Mouse (Mus musculus) forebrain, embryonic 15.5 days (tissue): Measurements from ENCODE around the gene Evx1. TPM values are rescaled to one million over a fixed set of nuclear protein-coding genes. Genes with fewer than 3 reads are reported as not detected.
"Not testable (repeated sequence)": the region's sequence is repeated elsewhere in the genome, so short reads cannot be mapped to it uniquely, and the experiment has no call there.

ENCODE experiments used
- ATAC-seq: fragments of 200-750 bp; cut with Nextera tagmentation; replicated peaks from 2 replicates; pipeline ENCODE4 v1.8.0; 2017; ENCODE audit warnings: mild to moderate bottlenecking, moderate TSS enrichment, moderate library complexity
- H3K27ac ChIP-seq: fragments of 300-500 bp; sonication (generic); replicated peaks from 2 replicates; pipeline ENCODE4 v1.5.1; 2015; ENCODE audit warnings: mild to moderate bottlenecking, inconsistent platforms
- H3K27me3 ChIP-seq: fragments of 300-500 bp; sonication (generic); 2 replicates; pipeline ENCODE4 v1.6.1; 2015; ENCODE audit warnings: inconsistent platforms
- H3K36me3 ChIP-seq: fragments of 300-500 bp; sonication (generic); 2 replicates; pipeline ENCODE4 v1.6.1; 2015; ENCODE audit warnings: mild to moderate bottlenecking, inconsistent platforms
- H3K4me1 ChIP-seq: fragments of 300-500 bp; sonication (generic); 2 replicates; pipeline ENCODE4 v1.6.1; 2015; ENCODE audit warnings: inconsistent platforms
- H3K4me2 ChIP-seq: fragments of 300-500 bp; sonication (generic); replicated peaks from 2 replicates; pipeline ENCODE4 v1.6.1; 2015; ENCODE audit warnings: mild to moderate bottlenecking, inconsistent platforms
- H3K4me3 ChIP-seq: fragments of 300-500 bp; sonication (generic); 2 replicates; pipeline ENCODE4 v1.5.1; 2015; ENCODE audit warnings: mild to moderate bottlenecking, inconsistent platforms
- H3K9ac ChIP-seq: fragments of 300-500 bp; sonication (generic); replicated peaks from 2 replicates; pipeline ENCODE4 v1.6.1; 2015; ENCODE audit warnings: mild to moderate bottlenecking, inconsistent platforms
- H3K9me3 ChIP-seq: fragments of 300-500 bp; sonication (generic); 2 replicates; pipeline ENCODE4 v1.6.1; 2016; ENCODE audit warnings: inconsistent platforms
- WGBS: fragments of 180-500 bp; shearing (Covaris S2); methylation state at CpG from one replicate; pipeline ENCODE4 v1.1.7; 2015; ENCODE audit warnings: mixed read lengths; 5-methylcytosine and 5-hydroxymethylcytosine counted together
- polyA plus RNA-seq: library from polyadenylated mRNA; unstranded; fragments of >200 nt; fragmentation: Nextera tagmentation; extraction: Ambion mirVana; gene quantifications from 2 replicates; pipeline ENCODE4 v1.2.1, GENCODE M21; 2015

Gene Evx1
- polyA plus RNA-seq, 1 experiment from 2014 or later = not detected

GRCm38 (mm10) chr6:52316413-52317184 lies 3.3 kb downstream of the Evx1 start:
- Histone ChIP-seq H3K27me3 (peaks cover 95% of the 10 kb centered on the region), H3K4me3 (peak overlapping the region; percentile 12), H3K4me1 (peaks cover 14% of the 10 kb centered on the region), H3K36me3 (no peaks in the 10 kb centered on the region), H3K9ac (no peak overlapping the region), H3K27ac (no peak overlapping the region), H3K4me2 (peak overlapping the region; percentile 18; the same call in 1 of the 2 replicates), H3K9me3 (no peaks in the 10 kb centered on the region)
- WGBS = under 1% methylated on average over 79 of the region's 81 CpGs
- ATAC-seq = no peak

GRCm38 (mm10) chr6:52317461-52318180 lies 4.3 kb downstream of the Evx1 start:
- no peaks in the 10 kb centered on the region for H3K9me3 ChIP-seq
- H3K4me2 ChIP-seq = no peak overlapping the region
- peaks cover 95% of the 10 kb centered on the region for H3K27me3 ChIP-seq
- no peak for ATAC-seq
- 2% methylated on average over 14 of the region's 14 CpGs for WGBS
- no peaks in the 10 kb centered on the region for H3K36me3 ChIP-seq
- H3K27ac ChIP-seq = no peak overlapping the region
- peaks cover 14% of the 10 kb centered on the region for H3K4me1 ChIP-seq
- no peak overlapping the region for H3K9ac ChIP-seq
- H3K4me3 ChIP-seq = no peak overlapping the region

GRCm38 (mm10) chr6:52318271-52318670 lies 5.0 kb downstream of the Evx1 start:
- no peak overlapping the region for H3K4me2 ChIP-seq
- H3K9ac ChIP-seq = no peak overlapping the region
- no peak overlapping the region for H3K4me3 ChIP-seq
- WGBS = 5% methylated on average over 1 of the region's 1 CpGs
- no peaks in the 10 kb centered on the region for H3K9me3 ChIP-seq
- no peaks in the 10 kb centered on the region for H3K36me3 ChIP-seq
- H3K4me1 ChIP-seq = peaks cover 13% of the 10 kb centered on the region
- no peak for ATAC-seq
- peaks cover 97% of the 10 kb centered on the region for H3K27me3 ChIP-seq
- no peak overlapping the region for H3K27ac ChIP-seq

GRCm38 (mm10) chr6:52319956-52320690 lies 6.8 kb downstream of the Evx1 start:
- no peak overlapping the region for H3K9ac ChIP-seq
- no peaks in the 10 kb centered on the region for H3K9me3 ChIP-seq
- 1% methylated on average over 17 of the region's 17 CpGs for WGBS
- H3K4me1 ChIP-seq = peaks cover 8% of the 10 kb centered on the region
- H3K27ac ChIP-seq = no peak overlapping the region
- peaks cover 96% of the 10 kb centered on the region for H3K27me3 ChIP-seq
- no peak for ATAC-seq
- H3K4me3 ChIP-seq = no peak overlapping the region
- no peaks in the 10 kb centered on the region for H3K36me3 ChIP-seq
- H3K4me2 ChIP-seq = no peak overlapping the region

- ATAC-seq = no peak
- H3K9ac ChIP-seq = no peak overlapping the region
- no peaks in the 10 kb centered on the region for H3K9me3 ChIP-seq
- H3K27me3 ChIP-seq = peaks cover 95% of the 10 kb centered on the region
- H3K36me3 ChIP-seq = no peaks in the 10 kb centered on the region
- H3K4me1 ChIP-seq = peaks cover 7% of the 10 kb centered on the region
- H3K27ac ChIP-seq = no peak overlapping the region
- WGBS = 5% methylated on average over 12 of the region's 12 CpGs
- no peak overlapping the region for H3K4me2 ChIP-seq
- no peak overlapping the region for H3K4me3 ChIP-seq
These were observed 7.9 kb downstream of the Evx1 start for GRCm38 (mm10) chr6:52320966-52321825.

- no peak for ATAC-seq
- no peaks in the 10 kb centered on the region for H3K36me3 ChIP-seq
- peaks cover 95% of the 10 kb centered on the region for H3K27me3 ChIP-seq
- H3K4me2 ChIP-seq = no peak overlapping the region
- H3K4me1 ChIP-seq = peaks cover under 1% of the 10 kb centered on the region
- H3K9me3 ChIP-seq = no peaks in the 10 kb centered on the region
- H3K9ac ChIP-seq = no peak overlapping the region
- 1% methylated on average over 21 of the region's 21 CpGs for WGBS
- no peak overlapping the region for H3K4me3 ChIP-seq
- no peak overlapping the region for H3K27ac ChIP-seq
These were observed 8.6 kb downstream of the Evx1 start for GRCm38 (mm10) chr6:52321826-52322315.

GRCm38 (mm10) chr6:52322721-52323215 lies 9.5 kb downstream of the Evx1 start:
- H3K9me3 ChIP-seq = no peaks in the 10 kb centered on the region
- ATAC-seq = no peak
- no peak overlapping the region for H3K27ac ChIP-seq
- no peaks in the 10 kb centered on the region for H3K4me1 ChIP-seq
- under 1% methylated on average over 16 of the region's 16 CpGs for WGBS
- H3K4me3 ChIP-seq = no peak overlapping the region
- no peak overlapping the region for H3K9ac ChIP-seq
- no peak overlapping the region for H3K4me2 ChIP-seq
- no peaks in the 10 kb centered on the region for H3K36me3 ChIP-seq
- peaks cover 88% of the 10 kb centered on the region for H3K27me3 ChIP-seq

GRCm38 (mm10) chr6:52323292-52323691 lies 10.0 kb downstream of the Evx1 start:
- Histone ChIP-seq H3K27ac (no peak overlapping the region), H3K36me3 (no peaks in the 10 kb centered on the region), H3K4me1 (no peaks in the 10 kb centered on the region), H3K9ac (no peak overlapping the region), H3K4me3 (no peak overlapping the region), H3K9me3 (no peaks in the 10 kb centered on the region), H3K27me3 (peaks cover 85% of the 10 kb centered on the region), H3K4me2 (no peak overlapping the region)
- WGBS = 2% methylated on average over 10 of the region's 10 CpGs
- no peak for ATAC-seq

- no peak overlapping the region for H3K4me2 ChIP-seq
- no peaks in the 10 kb centered on the region for H3K9me3 ChIP-seq
- no peak overlapping the region for H3K9ac ChIP-seq
- no peaks in the 10 kb centered on the region for H3K36me3 ChIP-seq
- no peak for ATAC-seq
- no peak overlapping the region for H3K27ac ChIP-seq
- WGBS = 34% methylated on average over 3 of the region's 3 CpGs
- peaks cover 78% of the 10 kb centered on the region for H3K27me3 ChIP-seq
- no peak overlapping the region for H3K4me3 ChIP-seq
- no peaks in the 10 kb centered on the region for H3K4me1 ChIP-seq
These were observed 10.8 kb downstream of the Evx1 start for GRCm38 (mm10) chr6:52324061-52324460.

- not testable (repeated sequence) for H3K4me3 ChIP-seq, ATAC-seq, H3K27ac ChIP-seq, H3K27me3 ChIP-seq, H3K9me3 ChIP-seq, H3K36me3 ChIP-seq, H3K4me2 ChIP-seq, H3K9ac ChIP-seq, H3K4me1 ChIP-seq
- WGBS = 89% methylated on average over 16 of the region's 16 CpGs
These were observed 33.5 kb downstream of the Evx1 start for GRCm38 (mm10) chr6:52346816-52347215.

- no peak overlapping the region for H3K9ac ChIP-seq
- 31% methylated on average over 2 of the region's 2 CpGs for WGBS
- peak; percentile 71 for ATAC-seq
- no peaks in the 10 kb centered on the region for H3K9me3 ChIP-seq
- peaks cover 19% of the 10 kb centered on the region for H3K4me1 ChIP-seq
- no peaks in the 10 kb centered on the region for H3K36me3 ChIP-seq
- no peaks in the 10 kb centered on the region for H3K27me3 ChIP-seq
- 0 out of 2 replicates have a peak overlapping the region, but pooled peaks have one; percentile 32 for H3K4me2 ChIP-seq
- H3K4me3 ChIP-seq = no peak overlapping the region
- peak overlapping the region; percentile 80 for H3K27ac ChIP-seq
These were observed 52.7 kb downstream of the Evx1 start for GRCm38 (mm10) chr6:52366021-52366420.
